Mouse (Mus musculus): ENCODE results near the gene Ak2. TPM values are rescaled to one million over a fixed set of nuclear protein-coding genes. Genes with fewer than 3 reads are reported as not detected.
A peak's percentile ranks its signal among the peaks of the same experiment; 100 is the strongest.

Gene Ak2
- polyA plus RNA-seq, 1 experiment from 2014 or later: 119 TPM

GRCm38 (mm10) chr4:129050901-129051417, 59.2 kb downstream of the Ak2 start:
- DNase-seq (ENCODE audit: low spot score) (no peak), ATAC-seq (ENCODE audit: low FRiP score) (no peak)
- Histone ChIP-seq H3K9me3 (ENCODE audit: control insufficient read depth, low read length) (no peaks in the 10 kb centered on the region), H3K4me1 (replicated peaks; ENCODE audit: control insufficient read depth, insufficient read depth, low read length) (no peaks in the 10 kb centered on the region), H3K4me2 (replicated peaks; ENCODE audit: low read depth, low read length) (no peak overlapping the region), H3K9ac (ENCODE audit: low read depth, low read length) (no peak overlapping the region), H3K4me3 (ENCODE audit: low read depth, low read length) (no peak overlapping the region), H3K27me3 (ENCODE audit: control insufficient read depth, insufficient read depth, low read length) (peaks cover 18% of the 10 kb centered on the region), H3K36me3 (ENCODE audit: control insufficient read depth, insufficient read depth, low read length) (no peaks in the 10 kb centered on the region), H3K27ac (ENCODE audit: low read depth, low read length) (no peak overlapping the region)
- WGBS: 67% methylated on average over 6 of the region's 6 CpGs

GRCm38 (mm10) chr4:129051461-129052183, 59.9 kb downstream of the Ak2 start:
- Histone ChIP-seq H3K4me3 (ENCODE audit: low read depth, low read length) (no peak overlapping the region), H3K27ac (ENCODE audit: low read depth, low read length) (no peak overlapping the region), H3K4me2 (replicated peaks; ENCODE audit: low read depth, low read length) (no peak overlapping the region), H3K9me3 (ENCODE audit: control insufficient read depth, low read length) (no peaks in the 10 kb centered on the region), H3K9ac (ENCODE audit: low read depth, low read length) (no peak overlapping the region), H3K4me1 (replicated peaks; ENCODE audit: control insufficient read depth, insufficient read depth, low read length) (no peaks in the 10 kb centered on the region), H3K36me3 (ENCODE audit: control insufficient read depth, insufficient read depth, low read length) (no peaks in the 10 kb centered on the region), H3K27me3 (ENCODE audit: control insufficient read depth, insufficient read depth, low read length) (peaks cover 15% of the 10 kb centered on the region)
- WGBS: 31% methylated on average over 11 of the region's 11 CpGs
- DNase-seq (ENCODE audit: low spot score) (no peak), ATAC-seq (ENCODE audit: low FRiP score) (no peak)

GRCm38 (mm10) chr4:129054757-129055156, 63.0 kb downstream of the Ak2 start:
- Histone ChIP-seq H3K9me3 (ENCODE audit: control insufficient read depth, low read length) (no peaks in the 10 kb centered on the region), H3K27ac (ENCODE audit: low read depth, low read length) (no peak overlapping the region), H3K4me3 (ENCODE audit: low read depth, low read length) (no peak overlapping the region), H3K4me1 (replicated peaks; ENCODE audit: control insufficient read depth, insufficient read depth, low read length) (peaks cover 3% of the 10 kb centered on the region; the same call in 1 of the 2 replicates), H3K27me3 (ENCODE audit: control insufficient read depth, insufficient read depth, low read length) (peaks cover 10% of the 10 kb centered on the region), H3K4me2 (replicated peaks; ENCODE audit: low read depth, low read length) (no peak overlapping the region), H3K36me3 (ENCODE audit: control insufficient read depth, insufficient read depth, low read length) (no peaks in the 10 kb centered on the region), H3K9ac (ENCODE audit: low read depth, low read length) (no peak overlapping the region)
- 91% methylated on average over 12 of the region's 12 CpGs for WGBS
- DNase-seq (ENCODE audit: low spot score): no peak
- no peak for ATAC-seq (ENCODE audit: low FRiP score)

GRCm38 (mm10) chr4:129055562-129055961, 63.8 kb downstream of the Ak2 start:
- no peaks in the 10 kb centered on the region for H3K9me3 ChIP-seq (ENCODE audit: control insufficient read depth, low read length)
- no peak for DNase-seq (ENCODE audit: low spot score)
- ATAC-seq (ENCODE audit: low FRiP score): no peak
- peaks cover 7% of the 10 kb centered on the region; the same call in 1 of the 2 replicates for H3K27me3 ChIP-seq (ENCODE audit: control insufficient read depth, insufficient read depth, low read length)
- H3K4me1 ChIP-seq (replicated peaks; ENCODE audit: control insufficient read depth, insufficient read depth, low read length): peaks cover 6% of the 10 kb centered on the region; the same call in 1 of the 2 replicates
- H3K4me3 ChIP-seq (ENCODE audit: low read depth, low read length): no peak overlapping the region
- no peak overlapping the region for H3K4me2 ChIP-seq (replicated peaks; ENCODE audit: low read depth, low read length)
- 86% methylated on average over 5 of the region's 5 CpGs for WGBS
- no peak overlapping the region for H3K27ac ChIP-seq (ENCODE audit: low read depth, low read length)
- H3K9ac ChIP-seq (ENCODE audit: low read depth, low read length): no peak overlapping the region
- H3K36me3 ChIP-seq (ENCODE audit: control insufficient read depth, insufficient read depth, low read length): no peaks in the 10 kb centered on the region

GRCm38 (mm10) chr4:129057533-129058206, 65.9 kb downstream of the Ak2 start:
- H3K9ac ChIP-seq (ENCODE audit: low read depth, low read length): peak overlapping the region; percentile 92
- H3K36me3 ChIP-seq (ENCODE audit: control insufficient read depth, insufficient read depth, low read length): no peaks in the 10 kb centered on the region
- DNase-seq (ENCODE audit: low spot score) (peak; percentile 99), ATAC-seq (ENCODE audit: low FRiP score) (peak; percentile 97)
- 4% methylated on average over 40 of the region's 44 CpGs for whole genome bisulfite sequencing
- H3K4me2 ChIP-seq (replicated peaks; ENCODE audit: low read depth, low read length): peak overlapping the region; percentile 100
- H3K9me3 ChIP-seq (ENCODE audit: control insufficient read depth, low read length): no peaks in the 10 kb centered on the region
- no peaks in the 10 kb centered on the region for H3K27me3 ChIP-seq (ENCODE audit: control insufficient read depth, insufficient read depth, low read length)
- H3K27ac ChIP-seq (ENCODE audit: low read depth, low read length): peak overlapping the region; percentile 90
- peak overlapping the region; percentile 88 for H3K4me3 ChIP-seq (ENCODE audit: low read depth, low read length)
- peaks cover 6% of the 10 kb centered on the region; the same call in 1 of the 2 replicates for H3K4me1 ChIP-seq (replicated peaks; ENCODE audit: control insufficient read depth, insufficient read depth, low read length)

GRCm38 (mm10) chr4:129058207-129059092, 66.7 kb downstream of the Ak2 start, which contains the start of gene Rnf19b:
Gene Rnf19b (plus strand): TSS chr4:129058271.
- no peaks in the 10 kb centered on the region for H3K27me3 ChIP-seq (ENCODE audit: control insufficient read depth, insufficient read depth, low read length)
- DNase-seq (ENCODE audit: low spot score) (peak; percentile 71), ATAC-seq (ENCODE audit: low FRiP score) (peak; percentile 58)
- H3K4me3 ChIP-seq (ENCODE audit: low read depth, low read length): peak within 1 kb of the TSS; percentile 88
- peaks cover 6% of the 10 kb centered on the region; the same call in 1 of the 2 replicates for H3K4me1 ChIP-seq (replicated peaks; ENCODE audit: control insufficient read depth, insufficient read depth, low read length)
- H3K9me3 ChIP-seq (ENCODE audit: control insufficient read depth, low read length): no peaks in the 10 kb centered on the region
- under 1% methylated on average over 78 of the region's 107 CpGs for WGBS
- peak within 1 kb of the TSS; percentile 90 for H3K27ac ChIP-seq (ENCODE audit: low read depth, low read length)
- H3K4me2 ChIP-seq (replicated peaks; ENCODE audit: low read depth, low read length): peak within 1 kb of the TSS; percentile 100
- H3K9ac ChIP-seq (ENCODE audit: low read depth, low read length): peak within 1 kb of the TSS; percentile 92
- H3K36me3 ChIP-seq (ENCODE audit: control insufficient read depth, insufficient read depth, low read length): no peaks in the 10 kb centered on the region

GRCm38 (mm10) chr4:129059125-129059551, 67.4 kb downstream of the Ak2 start:
- H3K4me1 ChIP-seq (replicated peaks; ENCODE audit: control insufficient read depth, insufficient read depth, low read length): peaks cover 6% of the 10 kb centered on the region; the same call in 1 of the 2 replicates
- DNase-seq (ENCODE audit: low spot score): peak; percentile 48
- H3K9ac ChIP-seq (ENCODE audit: low read depth, low read length): peak overlapping the region; percentile 92
- 3% methylated on average over 13 of the region's 13 CpGs for WGBS
- no peaks in the 10 kb centered on the region for H3K9me3 ChIP-seq (ENCODE audit: control insufficient read depth, low read length)
- no peaks in the 10 kb centered on the region for H3K27me3 ChIP-seq (ENCODE audit: control insufficient read depth, insufficient read depth, low read length)
- no peak overlapping the region for H3K27ac ChIP-seq (ENCODE audit: low read depth, low read length)
- H3K36me3 ChIP-seq (ENCODE audit: control insufficient read depth, insufficient read depth, low read length): no peaks in the 10 kb centered on the region
- peak overlapping the region; percentile 100 for H3K4me2 ChIP-seq (replicated peaks; ENCODE audit: low read depth, low read length)
- no peak for ATAC-seq (ENCODE audit: low FRiP score)
- H3K4me3 ChIP-seq (ENCODE audit: low read depth, low read length): peak overlapping the region; percentile 88

GRCm38 (mm10) chr4:129059922-129060321, 68.2 kb downstream of the Ak2 start:
- peak overlapping the region; percentile 100 for H3K4me2 ChIP-seq (replicated peaks; ENCODE audit: low read depth, low read length)
- ATAC-seq (ENCODE audit: low FRiP score) (no peak), DNase-seq (ENCODE audit: low spot score) (no peak)
- H3K4me3 ChIP-seq (ENCODE audit: low read depth, low read length): peak overlapping the region; percentile 88; the same call in 1 of the 2 replicates
- H3K9ac ChIP-seq (ENCODE audit: low read depth, low read length): no peak overlapping the region; the same call in 1 of the 2 replicates
- no peaks in the 10 kb centered on the region for H3K27me3 ChIP-seq (ENCODE audit: control insufficient read depth, insufficient read depth, low read length)
- no peak overlapping the region for H3K27ac ChIP-seq (ENCODE audit: low read depth, low read length)
- no peaks in the 10 kb centered on the region for H3K9me3 ChIP-seq (ENCODE audit: control insufficient read depth, low read length)
- H3K4me1 ChIP-seq (replicated peaks; ENCODE audit: control insufficient read depth, insufficient read depth, low read length): peaks cover 6% of the 10 kb centered on the region; the same call in 1 of the 2 replicates
- WGBS: 56% methylated on average over 4 of the region's 4 CpGs
- no peaks in the 10 kb centered on the region for H3K36me3 ChIP-seq (ENCODE audit: control insufficient read depth, insufficient read depth, low read length)
